Mouse (Mus musculus) ES-E14 (cell line): ENCODE data around the gene Smox.

ENCODE experiments used
- HCFC1 ChIP-seq: IDR thresholded peaks from 2 replicates; pipeline ENCODE4 v1.6.1; 2012; ENCODE audit warnings: low read length, inconsistent platforms, borderline replicate concordance; ENCODE audit not compliant: insufficient read depth
- MAFK ChIP-seq: IDR thresholded peaks from 2 replicates; pipeline ENCODE4 v1.6.1; 2014; ENCODE audit warnings: mild to moderate bottlenecking, low read depth, low read length, inconsistent platforms; ENCODE audit not compliant: insufficient read depth
- ZC3H11A ChIP-seq: IDR thresholded peaks from 2 replicates; pipeline ENCODE4 v1.6.1; 2012; ENCODE audit warnings: low read depth, mild to moderate bottlenecking, inconsistent platforms, low read length, borderline replicate concordance

- TF ChIP-seq MAFK (no peak), ZC3H11A (no peak), HCFC1 (no peak)
These were observed 61.6 kb downstream of the Smox start for GRCm38 (mm10) chr2:131552736-131553400.
